Mouse (Mus musculus) heart, postnatal 0 days (tissue): Measurements from ENCODE around the gene Brap.

Experiments used
- CTCF ChIP-seq: IDR thresholded peaks from 2 replicates; pipeline ENCODE4 v1.5.1; 2016; ENCODE audit warnings: antibody characterized with exemption, control low read depth, low read depth
- EP300 ChIP-seq: IDR thresholded peaks from 2 replicates; pipeline ENCODE4 v1.6.1; 2016; ENCODE audit warnings: antibody characterized with exemption, low read depth

DNA sequence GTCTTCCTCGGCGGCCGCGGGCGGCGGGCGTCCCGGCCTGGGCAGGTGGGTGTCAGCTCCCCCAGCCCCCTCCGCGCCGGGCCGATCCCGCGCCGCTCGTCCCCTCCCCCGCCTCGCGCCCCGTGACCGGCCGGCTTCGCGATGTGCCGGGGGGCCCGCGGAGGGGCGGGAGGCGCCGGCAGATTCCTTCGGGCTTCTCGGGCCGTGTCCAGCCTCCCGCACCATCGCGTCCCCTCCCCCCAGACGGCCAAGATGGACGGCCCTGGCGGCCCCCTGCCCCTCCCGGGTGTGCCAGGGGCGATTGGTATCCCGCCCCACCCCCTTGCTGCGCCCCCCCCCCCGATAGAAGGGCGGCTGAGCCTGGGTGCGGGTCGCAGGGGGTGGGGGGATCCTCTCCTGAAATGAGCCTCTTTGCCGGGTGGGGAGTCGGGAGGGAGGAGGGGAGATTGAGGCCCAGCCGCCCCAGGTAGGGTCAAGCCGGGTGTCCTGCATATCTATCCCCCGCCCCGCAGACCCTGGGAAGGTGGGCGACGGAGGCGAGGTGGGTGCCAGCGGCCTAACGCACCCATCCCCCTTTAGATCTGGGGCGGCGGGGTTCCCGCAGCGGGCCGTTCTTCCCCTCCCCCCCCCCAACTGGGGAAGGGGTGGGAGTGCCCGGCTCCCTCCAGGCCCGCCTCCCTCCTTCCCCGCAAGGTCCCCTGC is 52.0 kb downstream of the Brap start:
- no peak for TF ChIP-seq EP300
- no peak for TF ChIP-seq CTCF
